Mouse (Mus musculus): Measurements from ENCODE around the gene Cers6.

DNA sequence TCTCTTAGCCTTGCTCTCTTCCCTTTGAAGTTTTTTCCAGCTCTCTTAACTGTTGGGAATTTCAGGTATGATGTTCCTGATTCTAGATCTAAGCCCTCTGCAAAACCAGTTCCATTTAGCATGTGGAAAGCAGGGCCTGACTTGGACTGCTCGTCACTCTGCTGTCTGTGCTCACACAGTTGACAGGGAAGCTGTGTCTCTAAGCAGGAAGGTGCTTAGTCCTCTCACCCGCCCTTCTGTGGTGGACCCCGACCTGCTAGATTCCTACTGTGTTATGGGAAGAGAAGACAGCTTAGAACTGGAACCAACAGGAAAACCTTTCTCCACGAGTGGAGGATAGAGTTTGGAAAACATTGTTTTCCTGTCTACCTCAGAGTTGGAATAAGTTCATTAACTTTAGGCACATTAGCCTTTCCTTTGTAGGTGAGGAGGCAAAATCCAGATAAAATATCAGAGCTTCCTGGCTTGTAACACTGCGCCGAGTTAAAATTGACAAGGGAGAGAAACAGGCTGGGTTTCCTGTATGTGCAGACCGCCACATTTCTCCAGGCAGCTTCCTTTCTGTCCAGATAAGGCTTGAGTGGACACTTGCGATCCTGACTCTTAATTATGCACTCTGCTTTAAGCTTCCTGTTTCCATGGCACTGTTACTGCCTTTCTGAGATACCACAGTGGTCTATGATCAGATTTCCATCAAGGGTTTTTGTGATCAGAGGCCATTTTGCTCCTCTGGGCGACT, 39.6 kb downstream of the Cers6 start:
- TF ChIP-seq POLR2A (IDR thresholded peaks at IDR 0.05; ENCODE audit: extremely low read depth, insufficient read depth, low read length) = no peak
- TF ChIP-seq CTCF (IDR thresholded peaks at IDR 0.05; ENCODE audit: low read depth, low read length) = no peak

Measured in liver, adult 2 months (tissue).